Mouse (Mus musculus): ENCODE measurements around the gene Snx12. TPM values are rescaled to one million over a fixed set of nuclear protein-coding genes. Genes with fewer than 3 reads are reported as not detected.

The Snx12 gene
- polyA plus RNA-seq (2016; fragmentation: Nextera tagmentation; extraction: Ambion mirVana), result 56.4 and 56.9 TPM in 2 replicates

DNA sequence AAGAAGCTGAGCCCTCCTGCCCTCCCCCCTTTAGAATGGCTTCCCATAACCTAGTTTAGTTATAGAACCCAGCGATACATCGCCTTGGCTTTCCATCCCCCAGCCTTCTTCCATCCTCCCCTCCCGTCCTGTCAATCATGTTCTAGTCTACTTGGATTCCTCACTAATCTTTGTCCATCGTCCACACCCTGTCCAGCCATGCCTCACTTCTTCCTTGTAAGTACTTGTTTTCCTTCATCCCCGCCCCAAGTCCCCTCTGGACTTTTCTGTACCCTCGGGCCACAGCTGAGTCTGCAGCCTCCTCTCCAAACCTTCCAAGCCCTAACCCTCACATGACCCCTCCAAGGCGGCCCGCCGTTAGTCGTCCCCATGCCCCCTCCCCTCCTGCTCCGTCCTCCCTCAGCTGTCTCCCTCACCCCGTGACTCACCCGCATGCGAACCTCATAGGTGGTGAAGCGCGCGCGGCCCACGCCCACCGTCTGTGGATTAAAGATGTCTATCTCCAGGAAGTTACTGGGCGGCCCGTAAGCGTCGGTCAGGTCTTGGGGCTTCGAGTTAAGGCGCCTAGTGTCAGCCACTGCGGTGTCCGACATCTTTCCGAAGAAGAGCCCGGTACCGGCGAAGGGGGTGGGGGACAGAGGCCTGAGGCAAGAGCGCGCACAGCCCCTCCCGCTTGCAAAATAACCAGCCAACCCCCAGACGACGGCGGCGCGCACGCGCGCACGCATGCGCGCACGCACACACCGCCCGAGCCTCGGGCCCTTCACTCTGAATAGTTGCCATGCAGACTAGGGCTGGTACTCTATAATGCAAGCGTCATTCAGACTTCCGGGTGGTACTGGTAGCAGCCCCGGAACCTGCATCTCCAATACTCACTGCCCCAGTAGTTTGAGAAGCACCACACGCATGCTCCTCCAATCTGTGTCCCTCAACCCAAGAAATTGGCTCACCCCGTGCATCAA lies at the start of gene Snx12:
Snx12 (minus strand) TSS at position 730 of the 962 bp plus-strand sequence.
- 17% methylated on average over 55 of the region's 55 CpGs for WGBS
- peak; percentile 91 for DNase-seq (ENCODE audit: low spot score)
- peaks cover 17% of the 10 kb centered on the region; the same call in 1 of the 2 replicates for H3K27me3 ChIP-seq (ENCODE audit: insufficient read depth, poor library complexity, severe bottlenecking)

DNA sequence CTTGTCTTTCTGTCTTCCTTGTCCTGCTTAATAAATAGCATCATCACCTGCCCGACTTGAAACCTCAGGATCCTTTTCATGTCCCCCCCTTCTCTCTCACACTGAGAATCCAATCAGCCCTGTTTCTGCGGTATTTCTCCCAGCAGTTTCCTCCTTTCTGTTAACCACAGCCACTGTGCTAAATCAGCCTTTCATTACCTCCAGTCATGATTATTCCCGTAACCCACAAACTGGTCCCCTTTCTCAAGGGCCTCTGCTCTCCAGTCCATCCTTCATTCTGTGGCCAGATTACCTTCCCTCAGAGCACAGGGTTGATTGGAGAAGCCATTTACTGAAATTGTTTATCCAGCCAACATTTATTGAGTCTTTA lies 46.4 kb upstream of the Snx12 start, which contains the start of gene Gm20489:
Gm20489 (minus strand) TSS at position 269 of the 370 bp plus-strand sequence.
- Histone ChIP-seq H3K9me3 (no peaks in the 10 kb centered on the region), H3K4me3 (0 out of 2 replicates have a peak within 1 kb of the TSS, but pooled peaks have one; percentile 1), H3K27ac (0 out of 2 replicates have a peak within 1 kb of the TSS, but pooled peaks have one; percentile 29), H3K27me3 (ENCODE audit: insufficient read depth, poor library complexity, severe bottlenecking) (peaks cover 7% of the 10 kb centered on the region; the same call in 1 of the 2 replicates), H3K4me1 (peaks cover 18% of the 10 kb centered on the region), H3K36me3 (no peaks in the 10 kb centered on the region)
- 43% methylated on average over 3 of the region's 3 CpGs for WGBS
- no peak for DNase-seq (ENCODE audit: low spot score)

More for the DNA sequence above, at the start of gene Snx12:
- Histone ChIP-seq H3K4me3 (peak within 1 kb of the TSS; percentile 63), H3K27ac (peak within 1 kb of the TSS; percentile 89), H3K4me1 (no peaks in the 10 kb centered on the region), H3K36me3 (no peaks in the 10 kb centered on the region), H3K9me3 (no peaks in the 10 kb centered on the region)

DNA sequence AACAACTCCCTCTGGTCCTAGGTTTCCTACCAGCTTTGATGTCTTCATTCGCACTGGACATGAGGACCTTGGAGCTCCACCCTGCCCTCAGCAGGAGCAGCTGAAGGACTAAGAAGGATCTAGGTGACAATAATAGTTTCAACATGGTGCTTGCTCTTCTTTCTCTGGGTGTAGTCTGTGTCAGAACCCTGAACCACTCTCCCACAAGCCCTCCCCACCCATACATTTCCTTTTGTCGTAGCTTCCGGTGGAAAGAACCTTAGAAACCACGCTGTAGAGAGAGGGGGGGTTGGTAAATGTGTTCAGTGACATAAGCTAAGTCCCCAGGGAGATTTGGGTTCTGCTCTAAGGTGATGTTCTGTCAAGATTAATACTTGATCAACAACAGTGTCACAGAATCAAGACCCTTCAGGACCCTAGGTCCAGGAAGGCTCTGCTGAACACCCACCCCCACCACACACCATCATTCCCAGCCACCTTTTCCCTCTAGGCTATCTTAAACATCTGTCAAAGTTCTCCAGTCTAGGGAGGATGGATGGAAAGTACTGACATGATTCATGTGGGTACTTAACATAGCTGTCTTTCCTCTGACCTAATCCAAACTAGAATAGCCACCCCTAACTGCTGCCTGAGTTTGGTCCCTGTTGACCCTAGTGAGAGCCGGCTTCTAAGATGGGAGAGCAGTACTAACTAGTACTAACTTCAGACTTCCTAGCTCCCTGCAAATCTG lies 45.8 kb upstream of the Snx12 start, which contains the start of gene Il2rg:
Il2rg (minus strand) TSS at position 231 of the 730 bp plus-strand sequence.
- H3K27ac ChIP-seq, result 0 out of 2 replicates have a peak within 1 kb of the TSS, but pooled peaks have one; percentile 29
- peaks cover 4% of the 10 kb centered on the region; the same call in 1 of the 2 replicates for H3K27me3 ChIP-seq (ENCODE audit: insufficient read depth, poor library complexity, severe bottlenecking)
- peak; percentile 33 for DNase-seq (ENCODE audit: low spot score)
- WGBS, result 59% methylated on average over 5 of the region's 5 CpGs
- H3K4me1 ChIP-seq, result peaks cover 18% of the 10 kb centered on the region
- no peaks in the 10 kb centered on the region for H3K36me3 ChIP-seq
- H3K9me3 ChIP-seq, result no peaks in the 10 kb centered on the region
- 0 out of 2 replicates have a peak within 1 kb of the TSS, but pooled peaks have one; percentile 1 for H3K4me3 ChIP-seq

DNA sequence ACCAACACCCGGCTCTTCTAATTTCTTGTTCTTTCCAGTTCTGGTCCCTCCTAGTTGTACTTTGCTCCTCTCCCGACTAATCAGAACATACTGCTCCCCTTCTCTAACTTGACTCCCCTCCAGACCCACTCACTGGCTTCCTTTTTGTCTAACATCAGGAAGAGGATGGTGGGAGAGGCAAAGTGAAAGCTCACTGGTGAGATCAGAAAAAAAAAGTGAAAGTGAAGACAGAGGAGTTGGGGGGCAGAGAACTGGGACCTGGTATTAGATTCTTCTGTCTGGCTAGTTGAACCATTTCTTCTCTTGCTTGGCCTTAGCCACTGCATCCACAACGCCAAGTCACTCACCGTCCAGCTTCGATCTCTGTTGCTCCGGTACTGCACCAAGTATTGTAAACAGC lies 44.3 kb upstream of the Snx12 start:
- H3K36me3 ChIP-seq, result no peaks in the 10 kb centered on the region
- H3K4me3 ChIP-seq, result no peak overlapping the region
- peaks cover 18% of the 10 kb centered on the region for H3K4me1 ChIP-seq
- WGBS, result 92% methylated on average over 6 of the region's 6 CpGs
- DNase-seq (ENCODE audit: low spot score), result no peak
- no peaks in the 10 kb centered on the region; the same call in 1 of the 2 replicates for H3K27me3 ChIP-seq (ENCODE audit: insufficient read depth, poor library complexity, severe bottlenecking)
- no peaks in the 10 kb centered on the region for H3K9me3 ChIP-seq
- no peak overlapping the region for H3K27ac ChIP-seq

DNA sequence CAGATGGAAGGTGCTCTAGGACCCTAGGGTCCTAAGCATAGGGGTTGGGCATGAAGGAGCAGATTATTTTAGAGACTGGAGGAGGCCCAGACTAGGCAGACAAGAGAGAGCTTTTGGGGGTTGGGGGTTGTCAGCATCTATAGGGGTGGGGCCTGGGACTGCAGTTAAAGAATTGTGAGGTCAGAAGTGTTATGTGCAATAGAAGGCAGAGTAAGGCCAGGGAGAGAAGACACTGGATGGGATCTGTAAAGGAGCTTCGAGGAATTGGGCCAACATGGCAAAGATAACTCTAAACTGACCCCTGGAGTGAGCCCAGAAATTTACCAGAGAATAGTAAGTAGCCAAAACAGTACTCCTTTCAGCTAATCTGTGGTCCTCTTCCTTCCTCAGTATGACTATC lies 41.5 kb upstream of the Snx12 start, which contains the start of gene Gm614:
Gm614 (minus strand) TSS at position 101 of the 400 bp plus-strand sequence.
- no peak for DNase-seq (ENCODE audit: low spot score)
- peak within 1 kb of the TSS; percentile 4; the same call in 1 of the 2 replicates for H3K27ac ChIP-seq
- H3K36me3 ChIP-seq, result peaks cover 4% of the 10 kb centered on the region
- no peak within 1 kb of the TSS for H3K4me3 ChIP-seq
- no peaks in the 10 kb centered on the region for H3K9me3 ChIP-seq
- 83% methylated on average over 1 of the region's 1 CpGs for WGBS
- H3K27me3 ChIP-seq (ENCODE audit: insufficient read depth, poor library complexity, severe bottlenecking), result no peaks in the 10 kb centered on the region; the same call in 1 of the 2 replicates
- peaks cover 30% of the 10 kb centered on the region for H3K4me1 ChIP-seq

DNA sequence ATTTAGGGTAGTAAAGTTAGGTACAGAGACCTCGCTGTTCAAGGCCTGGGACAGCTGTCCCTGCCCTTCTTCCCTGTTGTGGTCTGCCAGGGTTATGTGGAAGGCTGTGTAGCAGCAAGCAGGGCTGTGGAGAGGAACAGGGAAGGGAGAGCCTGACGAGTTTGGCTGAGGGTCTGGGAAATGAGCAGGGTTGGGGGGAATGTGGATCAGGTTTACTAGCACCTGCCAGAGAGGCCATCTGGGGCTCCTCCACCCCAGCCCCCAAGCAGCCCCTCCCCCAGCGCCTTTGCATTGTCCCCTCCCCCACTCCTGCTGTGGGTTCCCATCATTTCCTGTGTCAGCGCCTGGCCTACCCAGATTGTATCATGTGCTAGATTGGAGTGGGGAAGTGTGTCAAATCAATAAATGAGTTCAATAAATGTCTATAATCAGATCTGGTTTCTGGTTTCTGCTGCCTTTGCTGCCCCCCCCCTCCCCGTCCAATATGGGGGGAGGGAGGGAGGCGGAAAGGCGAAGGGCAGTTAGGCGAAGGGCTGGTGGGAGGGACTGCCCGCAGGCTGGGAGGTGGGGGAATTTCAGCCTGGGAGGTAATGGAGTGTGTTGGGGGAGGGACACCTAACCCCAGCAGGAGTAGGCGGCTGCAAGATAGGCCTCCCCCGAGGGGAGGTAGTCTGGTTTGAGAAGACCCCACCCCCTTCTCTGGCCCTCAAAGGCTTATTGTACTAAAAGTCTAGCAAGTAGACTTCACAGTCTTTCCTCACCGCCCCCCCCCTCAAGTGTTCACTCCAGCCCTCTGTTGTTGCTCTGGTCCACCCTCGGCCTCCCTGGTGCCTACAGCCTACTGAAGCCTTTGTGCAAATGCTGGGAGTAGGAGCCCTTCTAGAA lies 38.3 kb upstream of the Snx12 start:
- peak; percentile 75 for DNase-seq (ENCODE audit: low spot score)
- no peaks in the 10 kb centered on the region for H3K9me3 ChIP-seq
- H3K4me3 ChIP-seq, result peak overlapping the region; percentile 15
- peaks cover 9% of the 10 kb centered on the region; the same call in 1 of the 2 replicates for H3K27me3 ChIP-seq (ENCODE audit: insufficient read depth, poor library complexity, severe bottlenecking)
- WGBS, result 25% methylated on average over 13 of the region's 13 CpGs
- peaks cover 30% of the 10 kb centered on the region for H3K4me1 ChIP-seq
- peak overlapping the region; percentile 79 for H3K27ac ChIP-seq
- peaks cover 8% of the 10 kb centered on the region for H3K36me3 ChIP-seq

DNA sequence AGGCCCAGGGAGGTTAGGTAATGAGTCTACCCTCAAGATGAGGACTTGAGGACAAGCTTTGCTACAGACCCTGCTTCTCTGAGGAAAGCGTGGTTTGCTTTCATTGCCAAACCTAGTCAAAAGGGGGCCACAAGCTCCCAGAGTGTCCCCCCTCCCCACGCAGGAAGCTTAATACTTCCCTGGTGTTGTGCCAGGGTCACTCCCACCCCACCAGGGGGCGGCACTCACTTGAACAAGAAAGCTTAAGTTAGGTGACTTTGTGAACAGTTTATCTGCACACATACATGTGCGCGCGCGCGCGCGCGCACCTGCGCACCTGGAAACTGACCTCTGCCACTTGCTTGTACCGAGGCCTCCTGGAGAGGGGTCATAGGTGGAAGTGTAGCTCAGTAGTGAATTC lies 34.2 kb upstream of the Snx12 start:
- Histone ChIP-seq H3K27me3 (ENCODE audit: insufficient read depth, poor library complexity, severe bottlenecking) (peaks cover 9% of the 10 kb centered on the region; the same call in 1 of the 2 replicates), H3K27ac (no peak overlapping the region), H3K9me3 (no peaks in the 10 kb centered on the region), H3K4me1 (peaks cover 21% of the 10 kb centered on the region), H3K36me3 (peaks cover 8% of the 10 kb centered on the region), H3K4me3 (no peak overlapping the region; the same call in 1 of the 2 replicates)
- WGBS, result 75% methylated on average over 13 of the region's 13 CpGs
- no peak for DNase-seq (ENCODE audit: low spot score)

DNA sequence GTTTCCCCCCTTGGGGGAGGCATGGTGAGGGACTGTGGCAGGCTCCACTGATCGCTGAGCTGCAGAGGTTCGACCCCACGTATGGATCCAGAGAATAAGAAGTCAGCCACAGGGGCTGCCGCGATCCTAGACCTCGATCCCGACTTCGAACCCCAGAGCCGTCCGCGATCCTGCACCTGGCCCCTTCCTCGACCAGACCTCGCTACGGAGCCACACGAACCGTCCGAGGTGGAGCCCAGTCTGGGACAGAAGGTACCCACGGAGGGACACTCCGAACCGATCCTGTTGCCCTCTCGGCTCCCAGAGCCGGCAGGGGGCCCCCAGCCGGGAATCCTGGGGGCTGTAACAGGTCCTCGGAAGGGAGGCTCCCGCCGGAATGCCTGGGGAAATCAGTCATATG lies 32.4 kb upstream of the Snx12 start:
- peak overlapping the region; percentile 66 for H3K4me3 ChIP-seq
- 16% methylated on average over 26 of the region's 26 CpGs for WGBS
- peak; percentile 74 for DNase-seq (ENCODE audit: low spot score)
- H3K27ac ChIP-seq, result peak overlapping the region; percentile 86
- H3K36me3 ChIP-seq, result peaks cover 8% of the 10 kb centered on the region
- peaks cover 9% of the 10 kb centered on the region; the same call in 1 of the 2 replicates for H3K27me3 ChIP-seq (ENCODE audit: insufficient read depth, poor library complexity, severe bottlenecking)
- no peaks in the 10 kb centered on the region for H3K9me3 ChIP-seq
- H3K4me1 ChIP-seq, result peaks cover 9% of the 10 kb centered on the region; the same call in 1 of the 2 replicates

DNA sequence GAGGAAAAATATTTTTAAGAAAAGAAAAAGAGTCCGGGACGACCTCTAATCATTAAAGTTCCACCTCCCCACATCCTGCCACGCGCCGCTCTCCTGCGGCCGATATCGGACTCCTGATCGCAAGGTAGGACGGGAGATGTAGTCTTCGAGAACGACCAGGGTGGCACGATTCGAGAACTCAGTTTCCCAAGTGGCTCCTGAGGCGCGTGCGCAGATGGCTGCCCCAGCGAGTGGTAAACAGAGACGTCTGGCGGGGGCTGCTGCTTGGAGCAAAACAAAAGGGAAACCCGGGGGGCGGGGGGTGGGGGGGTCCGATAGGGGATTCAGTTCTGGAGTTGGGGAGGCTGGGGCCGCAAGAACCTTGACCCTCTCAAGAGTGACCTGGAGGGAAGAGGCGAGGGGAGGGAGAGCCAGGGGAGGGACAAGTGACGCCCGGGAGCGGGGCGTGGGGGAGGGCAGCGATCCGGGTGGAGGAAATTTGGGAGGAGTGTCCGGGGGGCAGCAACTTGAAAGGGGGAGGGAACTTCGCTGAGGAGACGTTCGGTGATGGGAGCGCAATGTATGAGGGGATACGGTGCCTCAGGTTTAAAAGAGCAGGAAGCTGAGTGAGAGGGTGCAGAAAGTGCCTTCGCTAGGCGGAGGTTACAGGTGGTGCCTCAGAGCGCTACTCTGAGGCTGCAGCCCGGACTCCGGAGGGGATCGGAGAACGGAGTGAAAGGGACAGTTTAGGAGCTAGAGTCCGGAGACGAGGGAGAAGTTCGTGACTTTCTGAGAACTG lies 31.8 kb upstream of the Snx12 start, which contains the start of gene Foxo4:
Foxo4 (plus strand) TSS at position 577 of the 778 bp plus-strand sequence.
- H3K27me3 ChIP-seq (ENCODE audit: insufficient read depth, poor library complexity, severe bottlenecking), result peaks cover 9% of the 10 kb centered on the region; the same call in 1 of the 2 replicates
- H3K9me3 ChIP-seq, result no peaks in the 10 kb centered on the region
- H3K27ac ChIP-seq, result peak within 1 kb of the TSS; percentile 86
- H3K36me3 ChIP-seq, result peaks cover 7% of the 10 kb centered on the region
- peak within 1 kb of the TSS; percentile 66 for H3K4me3 ChIP-seq
- 13% methylated on average over 47 of the region's 47 CpGs for WGBS
- DNase-seq (ENCODE audit: low spot score), result peak; percentile 96
- peaks cover 9% of the 10 kb centered on the region; the same call in 1 of the 2 replicates for H3K4me1 ChIP-seq

DNA sequence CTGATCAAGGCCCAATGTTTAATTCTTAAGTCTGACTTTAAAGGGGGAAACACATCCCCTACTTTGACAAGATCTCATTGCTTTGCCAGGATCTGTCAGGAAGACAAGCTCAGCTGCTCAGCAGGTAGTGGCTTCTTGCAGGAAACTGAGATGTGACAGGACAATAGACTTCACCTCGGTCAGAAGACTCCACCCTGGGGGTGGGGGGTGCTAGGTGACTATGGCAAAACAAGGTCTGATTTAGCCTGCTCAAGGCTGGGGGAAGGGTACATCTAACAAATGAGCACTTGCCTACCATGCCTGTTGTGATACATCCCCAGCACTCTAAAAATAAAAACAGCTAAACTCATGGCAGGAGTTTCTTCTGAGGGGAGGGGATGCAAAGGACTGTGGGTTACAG lies 22.6 kb upstream of the Snx12 start:
- DNase-seq (ENCODE audit: low spot score), result no peak
- H3K27me3 ChIP-seq (ENCODE audit: insufficient read depth, poor library complexity, severe bottlenecking), result no peaks in the 10 kb centered on the region
- WGBS, result 0% methylated on average over 1 of the region's 1 CpGs
- no peaks in the 10 kb centered on the region for H3K36me3 ChIP-seq
- H3K4me1 ChIP-seq, result no peaks in the 10 kb centered on the region
- no peak overlapping the region for H3K4me3 ChIP-seq
- H3K27ac ChIP-seq, result no peak overlapping the region
- H3K9me3 ChIP-seq, result no peaks in the 10 kb centered on the region

DNA sequence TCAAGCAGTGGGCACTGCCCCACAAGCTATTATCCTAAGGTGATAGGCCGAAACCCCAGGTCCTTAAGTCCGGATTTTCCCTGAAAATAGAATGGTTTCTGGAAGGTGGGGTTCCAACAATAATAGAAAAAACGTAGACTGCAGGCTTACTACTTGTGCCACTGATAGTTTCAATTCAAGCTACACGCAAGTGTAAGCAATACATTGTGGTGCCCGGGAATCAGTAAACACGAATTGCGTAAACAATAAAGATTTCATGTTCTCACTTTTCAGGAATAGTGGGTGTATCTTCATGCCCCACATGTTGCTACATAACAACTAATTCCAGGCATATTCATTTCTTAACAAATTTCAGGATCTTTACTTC lies 416 bp upstream of the Snx12 start:
- H3K9me3 ChIP-seq, result no peaks in the 10 kb centered on the region
- H3K36me3 ChIP-seq, result no peaks in the 10 kb centered on the region
- peaks cover 17% of the 10 kb centered on the region; the same call in 1 of the 2 replicates for H3K27me3 ChIP-seq (ENCODE audit: insufficient read depth, poor library complexity, severe bottlenecking)
- WGBS, result 32% methylated on average over 7 of the region's 7 CpGs
- H3K4me3 ChIP-seq, result peak overlapping the region; percentile 63
- H3K4me1 ChIP-seq, result no peaks in the 10 kb centered on the region
- H3K27ac ChIP-seq, result peak overlapping the region; percentile 59; the same call in 1 of the 2 replicates
- no peak for DNase-seq (ENCODE audit: low spot score)

All from heart, embryonic 10.5 days (tissue).